Mouse (Mus musculus) erythroblast, embryonic 14.5 days (primary cell): ENCODE measurements around the gene Yae1d1. TPM values are rescaled to one million over a fixed set of nuclear protein-coding genes. Genes with fewer than 3 reads are reported as not detected.

Source experiments
- H3K27me3 ChIP-seq: 2 replicates; pipeline ENCODE4 v1.6.1; 2012; ENCODE audit warnings: inconsistent platforms; ENCODE audit not compliant: control insufficient read depth
- H3K36me3 ChIP-seq: 2 replicates; pipeline ENCODE4 v1.6.1; 2012; ENCODE audit warnings: mild to moderate bottlenecking, inconsistent platforms; ENCODE audit not compliant: control insufficient read depth
- H3K4me1 ChIP-seq: 2 replicates; pipeline ENCODE4 v1.6.1; 2012; ENCODE audit warnings: inconsistent platforms; ENCODE audit not compliant: control insufficient read depth
- H3K4me3 ChIP-seq: replicated peaks from 2 replicates; pipeline ENCODE3; 2012; ENCODE audit warnings: moderate library complexity, mild to moderate bottlenecking, inconsistent platforms
- H3K9me3 ChIP-seq: 2 replicates; pipeline ENCODE4 v1.6.1; 2012; ENCODE audit warnings: low read length, inconsistent platforms, mixed read lengths; ENCODE audit not compliant: control insufficient read depth
- GATA1 ChIP-seq: IDR thresholded peaks from 2 replicates; pipeline ENCODE4 v1.6.1; 2012; ENCODE audit warnings: low read length, inconsistent platforms, mixed read lengths
- TAL1 ChIP-seq: IDR thresholded peaks from 3 replicates; pipeline ENCODE4 v1.6.1; 2012; ENCODE audit warnings: low read length, inconsistent platforms, mixed read lengths
- polyA plus RNA-seq: library from polyadenylated mRNA; stranded (reverse); fragments of >175 nt; gene quantifications from 2 replicates; pipeline ENCODE4 v1.2.3, GENCODE M21; 2012

Yae1d1 gene
- 0.17 and 0.39 TPM in 2 replicates for polyA plus RNA-seq

GRCm38 (mm10) chr13:17992697-17993514 lies at the start of gene Yae1d1:
Gene Yae1d1, minus strand, starts transcription at chr13:17993349.
- H3K4me3 ChIP-seq, result peak within 1 kb of the TSS; percentile 87
- H3K36me3 ChIP-seq, result peaks cover 7% of the 10 kb centered on the region
- TF ChIP-seq TAL1, result no peak
- no peak for TF ChIP-seq GATA1
- H3K27me3 ChIP-seq, result peaks cover 2% of the 10 kb centered on the region; the same call in 1 of the 2 replicates
- no peaks in the 10 kb centered on the region for H3K9me3 ChIP-seq
- peaks cover 20% of the 10 kb centered on the region for H3K4me1 ChIP-seq

GRCm38 (mm10) chr13:18038814-18039213 lies 45.7 kb upstream of the Yae1d1 start:
- TF ChIP-seq TAL1 (no peak), GATA1 (no peak)
- H3K36me3 ChIP-seq, result no peaks in the 10 kb centered on the region
- H3K4me3 ChIP-seq, result no peak overlapping the region
- no peaks in the 10 kb centered on the region for H3K9me3 ChIP-seq
- H3K4me1 ChIP-seq, result no peaks in the 10 kb centered on the region
- H3K27me3 ChIP-seq, result no peaks in the 10 kb centered on the region

GRCm38 (mm10) chr13:18016604-18017003 lies 23.5 kb upstream of the Yae1d1 start:
- Histone ChIP-seq H3K4me3 (no peak overlapping the region), H3K27me3 (no peaks in the 10 kb centered on the region), H3K4me1 (no peaks in the 10 kb centered on the region), H3K36me3 (no peaks in the 10 kb centered on the region), H3K9me3 (no peaks in the 10 kb centered on the region)
- TF ChIP-seq GATA1, result no peak
- no peak for TF ChIP-seq TAL1

GRCm38 (mm10) chr13:18013205-18013604 lies 20.1 kb upstream of the Yae1d1 start:
- no peaks in the 10 kb centered on the region for H3K36me3 ChIP-seq
- H3K9me3 ChIP-seq, result no peaks in the 10 kb centered on the region
- no peaks in the 10 kb centered on the region for H3K4me1 ChIP-seq
- H3K27me3 ChIP-seq, result no peaks in the 10 kb centered on the region
- no peak overlapping the region for H3K4me3 ChIP-seq
- TF ChIP-seq TAL1, result no peak
- no peak for TF ChIP-seq GATA1

GRCm38 (mm10) chr13:18011055-18011454 lies 17.9 kb upstream of the Yae1d1 start:
- no peaks in the 10 kb centered on the region for H3K36me3 ChIP-seq

GRCm38 (mm10) chr13:17993515-17993847 lies 332 bp upstream of the Yae1d1 start:
- Histone ChIP-seq H3K4me1 (peaks cover 20% of the 10 kb centered on the region), H3K36me3 (peaks cover 6% of the 10 kb centered on the region), H3K4me3 (peak overlapping the region; percentile 87), H3K9me3 (no peaks in the 10 kb centered on the region), H3K27me3 (peaks cover 2% of the 10 kb centered on the region; the same call in 1 of the 2 replicates)
- TF ChIP-seq TAL1, result no peak
- no peak for TF ChIP-seq GATA1

More at GRCm38 (mm10) chr13:18011055-18011454, 17.9 kb upstream of the Yae1d1 start:
- Histone ChIP-seq H3K4me3 (no peak overlapping the region), H3K27me3 (no peaks in the 10 kb centered on the region), H3K9me3 (no peaks in the 10 kb centered on the region), H3K4me1 (no peaks in the 10 kb centered on the region)
- TF ChIP-seq TAL1, result no peak
- TF ChIP-seq GATA1, result no peak

- Histone ChIP-seq H3K9me3 (no peaks in the 10 kb centered on the region), H3K4me3 (peak overlapping the region; percentile 87), H3K27me3 (peaks cover 2% of the 10 kb centered on the region; the same call in 1 of the 2 replicates), H3K4me1 (peaks cover 20% of the 10 kb centered on the region), H3K36me3 (peaks cover 15% of the 10 kb centered on the region)
- TF ChIP-seq GATA1 (no peak), TAL1 (no peak)
Measured at GRCm38 (mm10) chr13:17992009-17992408, 1.1 kb downstream of the Yae1d1 start.

GRCm38 (mm10) chr13:17983194-17983593 lies 10.0 kb downstream of the Yae1d1 start:
- H3K36me3 ChIP-seq, result peaks cover 37% of the 10 kb centered on the region

GRCm38 (mm10) chr13:17982634-17983033 lies 10.5 kb downstream of the Yae1d1 start:
- no peak for TF ChIP-seq TAL1
- no peak for TF ChIP-seq GATA1
- Histone ChIP-seq H3K36me3 (peaks cover 33% of the 10 kb centered on the region), H3K4me1 (no peaks in the 10 kb centered on the region), H3K9me3 (no peaks in the 10 kb centered on the region), H3K27me3 (no peaks in the 10 kb centered on the region), H3K4me3 (no peak overlapping the region)

More at GRCm38 (mm10) chr13:17983194-17983593, 10.0 kb downstream of the Yae1d1 start:
- Histone ChIP-seq H3K27me3 (no peaks in the 10 kb centered on the region), H3K4me3 (no peak overlapping the region), H3K9me3 (no peaks in the 10 kb centered on the region), H3K4me1 (no peaks in the 10 kb centered on the region)
- TF ChIP-seq TAL1, result no peak
- no peak for TF ChIP-seq GATA1
